Mouse (Mus musculus) liver, embryonic 14.5 days (tissue): ENCODE measurements at regions not wholly inside any gene's neighbourhood (a gene's known extent, or its start where the extent isn't known, plus 50 kb on each side); places are given as distances from the start of the nearest gene placed in this dataset.

Experiments
- ATAC-seq: fragments of 200-750 bp; cut with Nextera tagmentation; 2 replicates; pipeline ENCODE4 v1.8.0; 2017; ENCODE audit warnings: moderate number of reproducible peaks, mild to moderate bottlenecking, moderate library complexity; ENCODE audit not compliant: insufficient read depth
- DNase-seq, 3 experiments: peaks; one replicate each; pipeline ENCODE4 v3.0.0-alpha.2; 2012 to 2013; ENCODE audit warnings: low read depth in 3 of 3, low spot score in 3 of 3
- H3K27ac ChIP-seq: fragments of 300-500 bp; sonication (generic); 2 replicates; pipeline ENCODE4 v1.5.1; 2014; ENCODE audit warnings: moderate library complexity, mild to moderate bottlenecking, control low read depth, inconsistent platforms
- H3K27me3 ChIP-seq: fragments of 300-500 bp; sonication (generic); 2 replicates; pipeline ENCODE4 v1.6.1; 2014; ENCODE audit warnings: mild to moderate bottlenecking, low read length, moderate library complexity; ENCODE audit not compliant: control insufficient read depth, insufficient read depth
- H3K36me3 ChIP-seq: fragments of 300-500 bp; sonication (generic); replicated peaks from 2 replicates; pipeline ENCODE4 v1.6.1; 2014; ENCODE audit warnings: low read depth; ENCODE audit not compliant: control insufficient read depth, insufficient read depth
- H3K4me1 ChIP-seq, 2 experiments: fragments of 200-500 bp in 1 of 2; fragments of 300-500 bp in 1 of 2; sonication (generic) in 1 of 2; replicated peaks; 2 replicates each; pipeline ENCODE4 v1.6.1; 2012 to 2014; ENCODE audit warnings: antibody characterized with exemption in 1 of 2, inconsistent platforms in 1 of 2, low read length in 1 of 2; ENCODE audit not compliant: control insufficient read depth in 2 of 2, insufficient read depth in 2 of 2
- H3K4me2 ChIP-seq: fragments of 300-500 bp; sonication (generic); 2 replicates; pipeline ENCODE4 v1.6.1; 2014; ENCODE audit warnings: low read depth, mild to moderate bottlenecking, control low read depth, moderate library complexity
- H3K4me3 ChIP-seq, 2 experiments: fragments of 200-500 bp in 1 of 2; fragments of 300-500 bp in 1 of 2; sonication (generic) in 1 of 2; 2 replicates each; pipeline ENCODE4 v1.5.1; 2012 to 2014; ENCODE audit warnings: low read depth in 2 of 2, low read length in 2 of 2, mild to moderate bottlenecking in 2 of 2, control low read depth in 1 of 2, inconsistent platforms in 1 of 2, moderate library complexity in 1 of 2; ENCODE audit not compliant: insufficient read depth in 1 of 2
- H3K9ac ChIP-seq: fragments of 300-500 bp; sonication (generic); replicated peaks from 2 replicates; pipeline ENCODE4 v1.6.1; 2014; ENCODE audit warnings: mild to moderate bottlenecking, control low read depth, moderate library complexity
- H3K9me3 ChIP-seq: fragments of 300-500 bp; sonication (generic); 2 replicates; pipeline ENCODE4 v1.6.1; 2016; ENCODE audit warnings: low read length, mixed read lengths; ENCODE audit not compliant: control insufficient read depth
- CTCF ChIP-seq: IDR thresholded peaks from 2 replicates; pipeline ENCODE4 v1.5.1; 2016; ENCODE audit warnings: antibody characterized with exemption, low read depth, control low read depth
- EP300 ChIP-seq: IDR thresholded peaks from 2 replicates; pipeline ENCODE4 v1.6.1; 2016; ENCODE audit warnings: antibody characterized with exemption, low read depth
- WGBS: fragments of 180-500 bp; shearing (Covaris S2); extraction: QIAGEN DNeasy Blood & Tissue Kit; methylation state at CpG from one replicate; pipeline ENCODE4 v1.1.7; 2014; ENCODE audit not compliant: insufficient replicate concordance; 5-methylcytosine and 5-hydroxymethylcytosine counted together

GRCm38 (mm10) chr1:124904373-124904772 is 531.2 kb downstream of the Actr3 start:
- H3K27me3 ChIP-seq = no peaks in the 10 kb centered on the region

GRCm38 (mm10) chr1:124871148-124871547 is 564.4 kb downstream of the Actr3 start:
- no peaks in the 10 kb centered on the region for H3K4me1 ChIP-seq
- DNase-seq (no peak), ATAC-seq (no peak)
- TF ChIP-seq EP300 = no peak
- TF ChIP-seq CTCF = no peak
- no peaks in the 10 kb centered on the region for H3K9me3 ChIP-seq
- H3K4me2 ChIP-seq = no peak overlapping the region
- H3K36me3 ChIP-seq = no peaks in the 10 kb centered on the region
- H3K27me3 ChIP-seq = no peaks in the 10 kb centered on the region
- H3K4me3 ChIP-seq = no peak overlapping the region
- H3K27ac ChIP-seq = no peak overlapping the region
- 55% methylated on average over 3 of the region's 3 CpGs for WGBS
- H3K9ac ChIP-seq = no peak overlapping the region

More at GRCm38 (mm10) chr1:124904373-124904772, 531.2 kb downstream of the Actr3 start:
- no peaks in the 10 kb centered on the region for H3K9me3 ChIP-seq
- H3K4me1 ChIP-seq = no peaks in the 10 kb centered on the region
- no peak overlapping the region for H3K9ac ChIP-seq
- no peaks in the 10 kb centered on the region for H3K36me3 ChIP-seq
- ATAC-seq (no peak), DNase-seq (no peak)
- H3K4me2 ChIP-seq = no peak overlapping the region
- no peak overlapping the region for H3K4me3 ChIP-seq
- TF ChIP-seq EP300 = no peak
- TF ChIP-seq CTCF = no peak
- H3K27ac ChIP-seq = no peak overlapping the region

GRCm38 (mm10) chr1:124866248-124866647 is 569.3 kb downstream of the Actr3 start:
- TF ChIP-seq EP300 (no peak), CTCF (no peak)
- Histone ChIP-seq H3K4me2 (no peak overlapping the region), H3K27me3 (no peaks in the 10 kb centered on the region), H3K4me3 (no peak overlapping the region), H3K9me3 (no peaks in the 10 kb centered on the region), H3K36me3 (no peaks in the 10 kb centered on the region), H3K9ac (no peak overlapping the region), H3K27ac (no peak overlapping the region), H3K4me1 (no peaks in the 10 kb centered on the region)
- 41% methylated on average over 3 of the region's 3 CpGs for WGBS
- ATAC-seq (no peak), DNase-seq (no peak)

GRCm38 (mm10) chr1:124845681-124846080 is 589.8 kb downstream of the Actr3 start:
- no peak overlapping the region for H3K9ac ChIP-seq
- no peak overlapping the region for H3K4me3 ChIP-seq
- H3K4me2 ChIP-seq = no peak overlapping the region
- WGBS = 51% methylated on average over 6 of the region's 6 CpGs
- H3K36me3 ChIP-seq = no peaks in the 10 kb centered on the region
- no peak overlapping the region for H3K27ac ChIP-seq
- no peak for ATAC-seq
- no peaks in the 10 kb centered on the region for H3K4me1 ChIP-seq
- H3K27me3 ChIP-seq = no peaks in the 10 kb centered on the region
- TF ChIP-seq EP300 = no peak
- TF ChIP-seq CTCF = no peak
- DNase-seq = no peak
- no peaks in the 10 kb centered on the region for H3K9me3 ChIP-seq

- H3K27ac ChIP-seq = no peak overlapping the region
- H3K36me3 ChIP-seq = no peaks in the 10 kb centered on the region
- 77% methylated on average over 7 of the region's 7 CpGs for WGBS
- DNase-seq (no peak), ATAC-seq (no peak)
- H3K9ac ChIP-seq = no peak overlapping the region
- no peaks in the 10 kb centered on the region for H3K9me3 ChIP-seq
- H3K27me3 ChIP-seq = no peaks in the 10 kb centered on the region
- H3K4me3 ChIP-seq = no peak overlapping the region
- TF ChIP-seq CTCF = no peak
- no peak overlapping the region for H3K4me2 ChIP-seq
- no peaks in the 10 kb centered on the region for H3K4me1 ChIP-seq
Observed at GRCm38 (mm10) chr1:124825717-124826116, 609.8 kb downstream of the Actr3 start.
